Mouse (Mus musculus) midbrain, embryonic 11.5 days (tissue): Measurements from ENCODE around the gene Fam189a1. TPM values are rescaled to one million over a fixed set of nuclear protein-coding genes. Genes with fewer than 3 reads are reported as not detected.
A peak's percentile ranks its signal among the peaks of the same experiment; 100 is the strongest.

Experiments used
- ATAC-seq: fragments of 200-750 bp; cut with Nextera tagmentation; 2 replicates; pipeline ENCODE4 v1.8.0; 2017; ENCODE audit warnings: moderate TSS enrichment, moderate library complexity; ENCODE audit not compliant: low FRiP score
- DNase-seq: peaks from one replicate; pipeline ENCODE4 v3.0.0; 2015; ENCODE audit warnings: low spot score; ENCODE audit errors: missing footprints
- H3K27ac ChIP-seq: fragments of 300-500 bp; sonication (generic); 2 replicates; pipeline ENCODE4 v1.5.1; 2014; ENCODE audit warnings: low read depth, low read length
- H3K27me3 ChIP-seq: fragments of 300-500 bp; sonication (generic); 2 replicates; pipeline ENCODE4 v1.6.1; 2014; ENCODE audit warnings: mild to moderate bottlenecking, low read length, moderate library complexity, mixed read lengths; ENCODE audit not compliant: control insufficient read depth, insufficient read depth
- H3K36me3 ChIP-seq: fragments of 300-500 bp; sonication (generic); 2 replicates; pipeline ENCODE4 v1.6.1; 2014; ENCODE audit warnings: mild to moderate bottlenecking, low read length, moderate library complexity, mixed read lengths; ENCODE audit not compliant: control insufficient read depth, insufficient read depth
- H3K4me1 ChIP-seq: fragments of 300-500 bp; sonication (generic); 2 replicates; pipeline ENCODE4 v1.6.1; 2014; ENCODE audit warnings: low read length; ENCODE audit not compliant: control insufficient read depth, insufficient read depth
- H3K4me2 ChIP-seq: fragments of 300-500 bp; sonication (generic); 2 replicates; pipeline ENCODE4 v1.6.1; 2014; ENCODE audit warnings: mild to moderate bottlenecking, moderate library complexity
- H3K4me3 ChIP-seq: fragments of 300-500 bp; sonication (generic); 2 replicates; pipeline ENCODE4 v1.5.1; 2014; ENCODE audit warnings: low read depth, low read length
- H3K9ac ChIP-seq: fragments of 300-500 bp; sonication (generic); 2 replicates; pipeline ENCODE4 v1.6.1; 2014; ENCODE audit warnings: low read length
- H3K9me3 ChIP-seq: fragments of 300-500 bp; sonication (generic); 2 replicates; pipeline ENCODE4 v1.6.1; 2016; ENCODE audit warnings: low read length; ENCODE audit not compliant: control insufficient read depth
- WGBS: fragments of 180-500 bp; shearing (Covaris S2); extraction: QIAGEN DNeasy Blood & Tissue Kit; methylation state at CpG from one replicate; pipeline ENCODE4 v1.1.7; 2014; 5-methylcytosine and 5-hydroxymethylcytosine counted together
- polyA plus RNA-seq: library from polyadenylated mRNA; unstranded; fragments of >200 nt; fragmentation: Nextera tagmentation; extraction: Ambion mirVana; gene quantifications from 2 replicates; pipeline ENCODE4 v1.2.1, GENCODE M21; 2014

The Fam189a1 gene
- polyA plus RNA-seq, 1 experiment from 2014 or later, result 3.4 TPM

DNA sequence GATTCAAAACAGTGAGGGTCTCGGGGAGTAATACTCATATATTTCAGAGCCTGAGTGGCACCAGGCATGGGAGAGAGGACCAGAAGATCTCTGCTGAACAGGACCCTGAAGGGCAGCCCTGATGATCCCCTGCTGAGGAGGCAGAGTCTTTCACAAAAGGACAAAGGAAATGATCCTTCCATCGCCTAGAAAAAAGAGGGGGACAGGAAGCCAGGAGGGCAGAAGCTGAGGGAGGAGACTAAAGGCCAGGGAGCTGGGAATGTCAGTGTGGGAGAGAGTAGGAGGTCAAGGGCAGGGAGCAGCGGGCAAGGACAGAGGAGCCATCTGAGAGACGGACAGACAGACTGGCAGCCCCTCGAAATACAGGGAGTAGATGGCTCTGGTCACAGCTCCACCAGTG lies 91.7 kb downstream of the Fam189a1 start:
- no peak for ATAC-seq
- H3K9ac ChIP-seq, result no peak overlapping the region
- whole genome bisulfite sequencing, result 16% methylated on average over 5 of the region's 5 CpGs

GRCm38 (mm10) chr7:65064096-65064495 lies 92.3 kb downstream of the Fam189a1 start:
- Histone ChIP-seq H3K27me3 (no peaks in the 10 kb centered on the region), H3K4me1 (peaks cover 7% of the 10 kb centered on the region), H3K27ac (no peak overlapping the region), H3K9me3 (no peaks in the 10 kb centered on the region), H3K36me3 (no peaks in the 10 kb centered on the region), H3K9ac (no peak overlapping the region), H3K4me3 (no peak overlapping the region), H3K4me2 (no peak overlapping the region)
- DNase-seq (no peak), ATAC-seq (no peak)
- 7% methylated on average over 3 of the region's 3 CpGs for WGBS

More for the DNA sequence above, 91.7 kb downstream of the Fam189a1 start:
- no peaks in the 10 kb centered on the region for H3K27me3 ChIP-seq
- DNase-seq, result no peak
- no peak overlapping the region for H3K4me3 ChIP-seq
- H3K4me2 ChIP-seq, result no peak overlapping the region
- H3K36me3 ChIP-seq, result no peaks in the 10 kb centered on the region
- H3K9me3 ChIP-seq, result no peaks in the 10 kb centered on the region
- peaks cover 7% of the 10 kb centered on the region for H3K4me1 ChIP-seq
- H3K27ac ChIP-seq, result no peak overlapping the region

- DNase-seq, result no peak
- Histone ChIP-seq H3K4me2 (no peak overlapping the region), H3K4me3 (no peak overlapping the region), H3K9me3 (no peaks in the 10 kb centered on the region), H3K27me3 (no peaks in the 10 kb centered on the region), H3K27ac (no peak overlapping the region), H3K36me3 (no peaks in the 10 kb centered on the region), H3K9ac (no peak overlapping the region), H3K4me1 (peaks cover 7% of the 10 kb centered on the region)
- ATAC-seq, result no peak
- 81% methylated on average over 7 of the region's 7 CpGs for WGBS
Observed at GRCm38 (mm10) chr7:65060163-65060799, 96.1 kb downstream of the Fam189a1 start.

GRCm38 (mm10) chr7:65056864-65057263 lies 99.5 kb downstream of the Fam189a1 start:
- 78% methylated on average over 6 of the region's 6 CpGs for WGBS
- no peaks in the 10 kb centered on the region for H3K36me3 ChIP-seq
- H3K27ac ChIP-seq, result no peak overlapping the region
- no peaks in the 10 kb centered on the region for H3K4me1 ChIP-seq
- H3K27me3 ChIP-seq, result no peaks in the 10 kb centered on the region
- ATAC-seq (no peak), DNase-seq (no peak)
- no peak overlapping the region for H3K4me3 ChIP-seq
- H3K9me3 ChIP-seq, result no peaks in the 10 kb centered on the region
- no peak overlapping the region for H3K4me2 ChIP-seq
- no peak overlapping the region for H3K9ac ChIP-seq

GRCm38 (mm10) chr7:65051986-65052385 lies 104.4 kb downstream of the Fam189a1 start:
- 83% methylated on average over 1 of the region's 1 CpGs for WGBS
- H3K9me3 ChIP-seq, result no peaks in the 10 kb centered on the region
- no peaks in the 10 kb centered on the region for H3K36me3 ChIP-seq
- no peak for ATAC-seq
- DNase-seq, result no peak
- no peaks in the 10 kb centered on the region for H3K27me3 ChIP-seq
- no peak overlapping the region for H3K27ac ChIP-seq
- no peak overlapping the region for H3K9ac ChIP-seq
- no peak overlapping the region for H3K4me3 ChIP-seq
- peaks cover 3% of the 10 kb centered on the region; the same call in 1 of the 2 replicates for H3K4me1 ChIP-seq
- H3K4me2 ChIP-seq, result no peak overlapping the region

- H3K4me2 ChIP-seq, result no peak overlapping the region
- DNase-seq (no peak), ATAC-seq (no peak)
- H3K27ac ChIP-seq, result no peak overlapping the region
- no peak overlapping the region for H3K9ac ChIP-seq
- no peaks in the 10 kb centered on the region for H3K9me3 ChIP-seq
- WGBS, result 90% methylated on average over 18 of the region's 18 CpGs
- no peaks in the 10 kb centered on the region for H3K36me3 ChIP-seq
- no peaks in the 10 kb centered on the region for H3K27me3 ChIP-seq
- H3K4me3 ChIP-seq, result no peak overlapping the region
- peaks cover 6% of the 10 kb centered on the region; the same call in 1 of the 2 replicates for H3K4me1 ChIP-seq
Observed at GRCm38 (mm10) chr7:65049236-65049954, 107.0 kb downstream of the Fam189a1 start.

DNA sequence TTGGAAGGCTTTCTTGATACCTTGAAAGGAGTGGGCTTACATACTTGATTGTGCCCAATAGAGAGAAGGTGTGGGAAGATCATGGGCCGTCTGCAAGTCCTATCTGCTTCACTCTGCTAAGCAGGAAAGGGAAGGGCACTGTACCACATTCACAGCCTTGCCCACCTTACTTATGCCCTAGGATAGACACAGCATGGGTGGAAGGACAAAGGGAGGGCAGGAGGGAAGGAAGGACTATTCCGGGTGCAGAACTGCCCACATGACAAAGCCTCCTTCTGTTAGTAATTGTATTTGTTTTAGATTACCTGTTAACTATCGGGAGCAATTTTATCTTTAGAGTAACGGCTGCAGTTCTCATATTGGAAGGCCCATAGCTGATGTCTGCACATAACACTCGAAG lies 108.7 kb downstream of the Fam189a1 start:
- Histone ChIP-seq H3K36me3 (no peaks in the 10 kb centered on the region), H3K9me3 (no peaks in the 10 kb centered on the region), H3K4me3 (no peak overlapping the region), H3K9ac (no peak overlapping the region), H3K27ac (no peak overlapping the region), H3K4me2 (no peak overlapping the region), H3K27me3 (no peaks in the 10 kb centered on the region), H3K4me1 (peaks cover 9% of the 10 kb centered on the region; the same call in 1 of the 2 replicates)
- DNase-seq, result no peak
- WGBS, result 73% methylated on average over 5 of the region's 5 CpGs
- no peak for ATAC-seq

DNA sequence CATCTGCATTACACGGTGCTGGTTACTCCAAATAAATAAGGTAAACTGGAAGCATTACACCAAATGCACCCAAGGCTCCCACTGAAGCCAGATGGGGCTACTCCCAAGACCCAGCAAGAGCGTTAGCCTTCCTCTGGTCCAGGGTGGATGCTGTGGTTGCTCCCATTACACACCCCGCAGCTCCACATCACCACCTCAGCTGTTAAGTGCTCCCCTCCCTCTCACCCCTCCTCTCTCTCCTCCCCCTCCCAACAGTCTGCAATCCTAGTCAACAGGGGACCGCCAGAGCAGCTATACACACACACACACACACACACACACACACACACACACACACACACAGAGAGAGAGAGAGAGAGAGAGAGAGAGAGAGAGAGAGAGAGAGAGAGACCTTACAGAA lies 109.7 kb downstream of the Fam189a1 start:
- ATAC-seq (peak; percentile 57), DNase-seq (no peak)
- no peak overlapping the region for H3K27ac ChIP-seq
- no peak overlapping the region for H3K9ac ChIP-seq
- no peaks in the 10 kb centered on the region for H3K27me3 ChIP-seq
- H3K4me3 ChIP-seq, result no peak overlapping the region
- no peaks in the 10 kb centered on the region for H3K9me3 ChIP-seq
- 52% methylated on average over 4 of the region's 4 CpGs for WGBS
- no peaks in the 10 kb centered on the region for H3K36me3 ChIP-seq
- no peak overlapping the region for H3K4me2 ChIP-seq
- H3K4me1 ChIP-seq, result peaks cover 9% of the 10 kb centered on the region; the same call in 1 of the 2 replicates

DNA sequence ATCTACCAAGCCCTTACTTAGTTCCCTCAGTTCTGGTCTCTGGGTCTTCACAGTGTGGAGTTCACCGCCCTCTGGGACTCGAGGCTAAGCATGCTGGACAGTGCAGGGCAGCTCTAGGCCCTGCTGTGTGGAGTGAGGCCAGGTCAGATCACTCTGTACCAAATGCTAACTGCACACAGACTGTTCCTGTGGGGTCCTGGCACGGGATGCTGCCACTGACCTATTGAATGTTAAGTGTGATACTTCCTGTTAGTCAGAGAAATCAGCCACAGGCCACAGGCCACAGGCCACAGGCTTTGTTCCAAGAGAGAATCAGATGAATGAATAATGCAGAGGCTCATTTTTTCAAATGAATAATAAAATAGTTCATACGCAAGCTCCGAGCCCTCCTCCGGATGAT lies 112.1 kb downstream of the Fam189a1 start:
- no peak overlapping the region for H3K4me2 ChIP-seq
- H3K4me3 ChIP-seq, result no peak overlapping the region
- DNase-seq (no peak), ATAC-seq (no peak)
- peaks cover 9% of the 10 kb centered on the region; the same call in 1 of the 2 replicates for H3K4me1 ChIP-seq
- no peaks in the 10 kb centered on the region for H3K27me3 ChIP-seq
- H3K36me3 ChIP-seq, result no peaks in the 10 kb centered on the region
- no peak overlapping the region for H3K27ac ChIP-seq
- no peak overlapping the region for H3K9ac ChIP-seq
- WGBS, result 71% methylated on average over 6 of the region's 6 CpGs
- H3K9me3 ChIP-seq, result no peaks in the 10 kb centered on the region
